Comparison of ENCODE assay signal across 11 mouse cellular contexts in genomic region chr12:53970721-53971120, GRCm38 (mm10).
"Had no signal": no experiment of that assay in that cellular context is flagged by ENCODE, and none has a peak within 500 bp of the region (broad histone marks: within the 10 kb centered on the region; RNA-seq: fewer than 3 reads in every experiment).

No protein-coding gene starts in this region.

- ATAC-seq: liver, postnatal 0 days had no signal

- H3K9me3 ChIP-seq: limb, embryonic 12.5 days; liver, embryonic 13.5 days; midbrain, embryonic 10.5 days; neural tube, embryonic 12.5 days; stomach, embryonic 15.5 days had no signal

- H3K27ac ChIP-seq: limb, embryonic 12.5 days; liver, embryonic 13.5 days; midbrain, embryonic 10.5 days; neural tube, embryonic 12.5 days; stomach, embryonic 15.5 days had no signal

- H3K4me3 ChIP-seq: limb, embryonic 12.5 days; liver, embryonic 13.5 days; midbrain, embryonic 10.5 days; neural tube, embryonic 12.5 days; stomach, embryonic 15.5 days had no signal

- DNase-seq: kidney, postnatal 25 days; liver; liver, embryonic 13.5 days; liver, postnatal 0 days; lung, postnatal 36 days; midbrain, embryonic 14.5 days; thymus, postnatal 4 days had no signal

- H3K4me2 ChIP-seq: limb, embryonic 12.5 days; liver, embryonic 13.5 days; neural tube, embryonic 12.5 days; stomach, embryonic 15.5 days had no signal

- H3K4me1 ChIP-seq: liver, embryonic 13.5 days; neural tube, embryonic 12.5 days; stomach, embryonic 15.5 days had no signal

- H3K9ac ChIP-seq: limb, embryonic 12.5 days; liver, embryonic 13.5 days; liver, postnatal 0 days; neural tube, embryonic 12.5 days; stomach, embryonic 15.5 days had no signal

- H3K27me3 ChIP-seq: limb, embryonic 12.5 days; liver, embryonic 13.5 days; neural tube, embryonic 12.5 days; stomach, embryonic 15.5 days had no signal

- H3K36me3 ChIP-seq: limb, embryonic 12.5 days; liver, embryonic 13.5 days; midbrain, embryonic 10.5 days; neural tube, embryonic 12.5 days; stomach, embryonic 15.5 days had no signal
